Mouse (Mus musculus): Measurements from ENCODE around the gene Psg19. TPM values are rescaled to one million over a fixed set of nuclear protein-coding genes. Genes with fewer than 3 reads are reported as not detected.

Gene Psg19
- total and polyA plus RNA-seq, 3 experiments: not detected

DNA sequence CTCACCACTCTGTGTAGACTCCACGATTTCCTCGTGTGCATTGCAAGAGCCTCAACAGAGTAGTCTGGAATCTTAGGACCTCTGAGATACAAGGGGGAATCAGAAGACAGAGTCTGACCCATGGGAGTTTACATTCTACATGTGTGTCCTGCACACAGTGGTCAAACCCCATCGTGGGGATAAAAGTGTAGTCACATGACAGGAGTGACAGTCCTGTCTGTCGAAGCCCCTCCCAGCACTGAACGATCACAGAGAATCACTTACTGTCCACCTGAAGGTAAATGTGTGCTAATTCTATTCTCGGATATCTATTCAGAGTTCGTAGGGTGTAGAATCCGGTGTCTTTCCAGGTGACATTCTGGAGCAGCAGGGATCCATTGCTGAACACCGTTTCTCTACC, 20.0 kb upstream of the Psg19 start:
- H3K9me3 ChIP-seq (replicated peaks; ENCODE audit: low read length): no peaks in the 10 kb centered on the region
- in situ Hi-C loops (cut with MboI; ENCODE audit: low pct_ligation_motif_present, low pct_unique_long_range_greater_than_20kb, low sequenced_read_pairs) (no loop called here), dilution Hi-C loops (cut with MboI; ENCODE audit: extremely low pct_ligation_motif_present, extremely low pct_unique_long_range_greater_than_20kb, low sequenced_read_pairs) (no loop called here)
- H3K4me3 ChIP-seq (replicated peaks in 1 of 3; ENCODE audit: low read depth in 2 of 3, low read length in 2 of 3, poor library complexity in 1 of 3): no peak overlapping the region
- no peak overlapping the region for H3K4me2 ChIP-seq (ENCODE audit: insufficient read depth, low read depth, poor library complexity, severe bottlenecking)
- peaks cover 52% of the 10 kb centered on the region for H3K27me3 ChIP-seq (replicated peaks)
- H3K79me2 ChIP-seq (replicated peaks; ENCODE audit: control insufficient read depth, extremely low read depth, insufficient read depth, poor library complexity, severe bottlenecking): no peaks in the 10 kb centered on the region
- no peak overlapping the region for H3K9ac ChIP-seq (ENCODE audit: insufficient read depth, low read depth)
- H3K27ac ChIP-seq (ENCODE audit: insufficient read depth, low read depth): no peak overlapping the region
- H3K4me1 ChIP-seq (ENCODE audit: control insufficient read depth in 1 of 2, insufficient read depth in 2 of 2): no peaks in the 10 kb centered on the region; a peak in 1 of 4 replicates
- DNase-seq (ENCODE audit: extremely low read depth): no peak
- no peaks in the 10 kb centered on the region for H3K36me3 ChIP-seq (replicated peaks in 1 of 2; ENCODE audit: control insufficient read depth in 1 of 2, insufficient read depth in 1 of 2, low read length in 1 of 2)
- TF ChIP-seq ELF1 (IDR thresholded peaks at IDR 0.05; ENCODE audit: low read depth, low read length): no peak
- no peak for TF ChIP-seq CHD1 (IDR thresholded peaks at IDR 0.05; ENCODE audit: low read depth, low read length)
- no peak for TF ChIP-seq NELFE (IDR thresholded peaks at IDR 0.05; ENCODE audit: low read depth, low read length)
- no peak for TF ChIP-seq EP300 (IDR thresholded peaks at IDR 0.05; ENCODE audit: low read length)
- no peak for TF ChIP-seq RAD21 (IDR thresholded peaks at IDR 0.05; ENCODE audit: low read depth, low read length)
- no peak for TF ChIP-seq GABPA (IDR thresholded peaks at IDR 0.05; ENCODE audit: insufficient replicate concordance, low read depth, low read length)
- no peak for TF ChIP-seq BHLHE40 (IDR thresholded peaks at IDR 0.05; ENCODE audit: low read depth, low read length)
- TF ChIP-seq USF1 (IDR thresholded peaks at IDR 0.05; ENCODE audit: low read depth, low read length): no peak
- TF ChIP-seq JUN (IDR thresholded peaks at IDR 0.05; ENCODE audit: insufficient read depth, low read depth, low read length): no peak
- no peak for TF ChIP-seq ZKSCAN1 (IDR thresholded peaks at IDR 0.05; ENCODE audit: borderline replicate concordance, low read depth, low read length)
- no peak for TF ChIP-seq MYC (IDR thresholded peaks at IDR 0.05; ENCODE audit: low read depth, low read length)

DNA sequence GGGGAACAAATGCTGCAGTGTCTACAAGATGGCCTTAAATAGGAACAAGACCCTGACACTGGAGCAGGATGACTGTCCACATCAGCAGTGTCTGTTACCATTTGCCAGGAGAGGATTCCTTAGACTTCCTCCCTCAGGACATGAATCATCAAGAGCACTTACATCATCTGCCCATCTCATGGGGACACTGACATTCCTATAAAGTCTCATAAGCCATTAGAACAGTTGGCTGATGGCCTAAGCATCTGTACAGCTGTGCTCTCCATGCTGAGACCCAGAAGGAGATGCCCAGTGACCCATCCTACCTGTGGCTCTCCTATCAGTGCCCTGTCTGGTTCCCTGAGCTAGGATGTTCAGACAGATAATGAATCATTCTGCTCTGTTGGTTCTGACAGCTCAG, 5.2 kb upstream of the Psg19 start:
- Histone ChIP-seq H3K36me3 (replicated peaks in 1 of 2; ENCODE audit: control insufficient read depth in 1 of 2, insufficient read depth in 1 of 2, low read length in 1 of 2) (no peaks in the 10 kb centered on the region), H3K4me1 (ENCODE audit: control insufficient read depth in 1 of 2, insufficient read depth in 2 of 2) (no peaks in the 10 kb centered on the region), H3K27ac (ENCODE audit: insufficient read depth, low read depth) (no peak overlapping the region), H3K4me2 (ENCODE audit: insufficient read depth, low read depth, poor library complexity, severe bottlenecking) (no peak overlapping the region), H3K79me2 (replicated peaks; ENCODE audit: control insufficient read depth, extremely low read depth, insufficient read depth, poor library complexity, severe bottlenecking) (no peaks in the 10 kb centered on the region), H3K27me3 (replicated peaks) (peaks cover 58% of the 10 kb centered on the region), H3K4me3 (replicated peaks in 1 of 3; ENCODE audit: low read depth in 2 of 3, low read length in 2 of 3, poor library complexity in 1 of 3) (no peak overlapping the region), H3K9me3 (replicated peaks; ENCODE audit: low read length) (no peaks in the 10 kb centered on the region), H3K9ac (ENCODE audit: insufficient read depth, low read depth) (no peak overlapping the region)
- no peak for DNase-seq (ENCODE audit: extremely low read depth)
- in situ Hi-C loops (cut with MboI; ENCODE audit: low pct_ligation_motif_present, low pct_unique_long_range_greater_than_20kb, low sequenced_read_pairs) (no loop called here), dilution Hi-C loops (cut with MboI; ENCODE audit: extremely low pct_ligation_motif_present, extremely low pct_unique_long_range_greater_than_20kb, low sequenced_read_pairs) (no loop called here)
- no peak for TF ChIP-seq CTCF (conservative IDR thresholded peaks at IDR 0.05 in 1 of 2, IDR thresholded peaks at IDR 0.05 in 1 of 2; ENCODE audit: low read depth in 2 of 2, low read length in 2 of 2)
- no peak for TF ChIP-seq MEF2A (IDR thresholded peaks at IDR 0.05; ENCODE audit: borderline replicate concordance, low read depth, low read length)
- TF ChIP-seq POLR2AphosphoS2 (IDR thresholded peaks at IDR 0.05; ENCODE audit: low read depth, low read length): no peak
- no peak for TF ChIP-seq MXI1 (IDR thresholded peaks at IDR 0.05; ENCODE audit: low read depth, low read length)
- TF ChIP-seq JUN (IDR thresholded peaks at IDR 0.05; ENCODE audit: insufficient read depth, low read depth, low read length): no peak
- no peak for TF ChIP-seq HCFC1 (IDR thresholded peaks at IDR 0.05; ENCODE audit: low read depth, low read length)
- no peak for TF ChIP-seq RAD21 (IDR thresholded peaks at IDR 0.05; ENCODE audit: low read depth, low read length)
- no peak for TF ChIP-seq PAX5 (IDR thresholded peaks at IDR 0.05; ENCODE audit: low read length)
- TF ChIP-seq CHD1 (IDR thresholded peaks at IDR 0.05; ENCODE audit: low read depth, low read length): no peak
- TF ChIP-seq POLR2A (IDR thresholded peaks at IDR 0.05; ENCODE audit: low read depth, low read length): no peak
- no peak for TF ChIP-seq IRF4 (IDR thresholded peaks at IDR 0.05; ENCODE audit: low read depth, low read length)
- TF ChIP-seq NELFE (IDR thresholded peaks at IDR 0.05; ENCODE audit: low read depth, low read length): no peak
- TF ChIP-seq E2F4 (IDR thresholded peaks at IDR 0.05; ENCODE audit: insufficient replicate concordance, low read depth, low read length): no peak
- no peak for TF ChIP-seq ZKSCAN1 (IDR thresholded peaks at IDR 0.05; ENCODE audit: borderline replicate concordance, low read depth, low read length)
- no peak for TF ChIP-seq GABPA (IDR thresholded peaks at IDR 0.05; ENCODE audit: insufficient replicate concordance, low read depth, low read length)
- TF ChIP-seq TBP (conservative IDR thresholded peaks at IDR 0.05; ENCODE audit: low read depth, low read length): no peak
- no peak for TF ChIP-seq RCOR1 (conservative IDR thresholded peaks at IDR 0.05; ENCODE audit: low read depth, low read length)
- no peak for TF ChIP-seq SIN3A (IDR thresholded peaks at IDR 0.05; ENCODE audit: low read length)

Measured in CH12.LX (cell line).